Mouse (Mus musculus) hindbrain, embryonic 12.5 days (tissue): ENCODE measurements around the gene Gm20390. TPM values are rescaled to one million over a fixed set of nuclear protein-coding genes. Genes with fewer than 3 reads are reported as not detected.

Source experiments
- ATAC-seq: fragments of 200-750 bp; cut with Nextera tagmentation; 2 replicates; pipeline ENCODE4 v1.8.0; 2017; ENCODE audit warnings: moderate TSS enrichment; ENCODE audit not compliant: low FRiP score
- H3K27ac ChIP-seq: fragments of 300-500 bp; sonication (generic); 2 replicates; pipeline ENCODE4 v1.5.1; 2016; ENCODE audit warnings: mild to moderate bottlenecking
- H3K27me3 ChIP-seq: fragments of 300-500 bp; sonication (generic); 2 replicates; pipeline ENCODE4 v1.6.1; 2016; ENCODE audit warnings: mild to moderate bottlenecking
- H3K36me3 ChIP-seq: fragments of 300-500 bp; sonication (generic); 2 replicates; pipeline ENCODE4 v1.6.1; 2016; ENCODE audit warnings: mild to moderate bottlenecking
- H3K4me1 ChIP-seq: fragments of 300-500 bp; sonication (generic); 2 replicates; pipeline ENCODE4 v1.6.1; 2016
- H3K4me2 ChIP-seq: fragments of 300-500 bp; sonication (generic); replicated peaks from 2 replicates; pipeline ENCODE4 v1.6.1; 2016; ENCODE audit warnings: mild to moderate bottlenecking
- H3K4me3 ChIP-seq: fragments of 300-500 bp; sonication (generic); 2 replicates; pipeline ENCODE4 v1.5.1; 2016; ENCODE audit warnings: mild to moderate bottlenecking
- H3K9ac ChIP-seq: fragments of 300-500 bp; sonication (generic); 2 replicates; pipeline ENCODE4 v1.6.1; 2016; ENCODE audit warnings: mild to moderate bottlenecking, moderate library complexity
- H3K9me3 ChIP-seq: fragments of 300-500 bp; sonication (generic); replicated peaks from 2 replicates; pipeline ENCODE4 v1.6.1; 2016; ENCODE audit warnings: mild to moderate bottlenecking
- WGBS: fragments of 180-500 bp; shearing (Covaris S2); methylation state at CpG from one replicate; pipeline ENCODE4 v1.1.7; 2016; 5-methylcytosine and 5-hydroxymethylcytosine counted together
- polyA plus RNA-seq: library from polyadenylated mRNA; unstranded; fragments of >200 nt; fragmentation: Nextera tagmentation; extraction: Ambion mirVana; gene quantifications from 2 replicates; pipeline ENCODE4 v1.2.1, GENCODE M21; 2016

Gm20390 gene
- polyA plus RNA-seq, 1 experiment from 2014 or later, result 355 TPM

- no peak overlapping the region for H3K4me3 ChIP-seq
- no peaks in the 10 kb centered on the region for H3K4me1 ChIP-seq
- H3K36me3 ChIP-seq, result peaks cover 65% of the 10 kb centered on the region
- no peak for ATAC-seq
- H3K4me2 ChIP-seq, result no peak overlapping the region
- no peaks in the 10 kb centered on the region for H3K9me3 ChIP-seq
- WGBS, result 92% methylated on average over 3 of the region's 3 CpGs
- H3K27ac ChIP-seq, result no peak overlapping the region
- no peak overlapping the region for H3K9ac ChIP-seq
- no peaks in the 10 kb centered on the region for H3K27me3 ChIP-seq
These were observed 56.5 kb downstream of the Gm20390 start for GRCm38 (mm10) chr11:93911603-93912002.

- H3K36me3 ChIP-seq, result peaks cover 65% of the 10 kb centered on the region
- no peak for ATAC-seq
- no peak overlapping the region for H3K4me2 ChIP-seq
- H3K4me3 ChIP-seq, result no peak overlapping the region
- no peak overlapping the region for H3K27ac ChIP-seq
- H3K9ac ChIP-seq, result no peak overlapping the region
- H3K27me3 ChIP-seq, result no peaks in the 10 kb centered on the region
- H3K9me3 ChIP-seq, result no peaks in the 10 kb centered on the region
- 94% methylated on average over 9 of the region's 9 CpGs for WGBS
- no peaks in the 10 kb centered on the region for H3K4me1 ChIP-seq
These were observed 59.3 kb downstream of the Gm20390 start for GRCm38 (mm10) chr11:93908829-93909228.

GRCm38 (mm10) chr11:93907839-93908238, 60.3 kb downstream of the Gm20390 start:
- Histone ChIP-seq H3K4me2 (no peak overlapping the region), H3K27me3 (no peaks in the 10 kb centered on the region), H3K27ac (no peak overlapping the region), H3K4me3 (no peak overlapping the region), H3K36me3 (peaks cover 59% of the 10 kb centered on the region), H3K9me3 (no peaks in the 10 kb centered on the region), H3K9ac (no peak overlapping the region), H3K4me1 (no peaks in the 10 kb centered on the region)
- no peak for ATAC-seq
- 87% methylated on average over 3 of the region's 3 CpGs for WGBS

GRCm38 (mm10) chr11:93906834-93907233, 61.3 kb downstream of the Gm20390 start:
- 90% methylated on average over 4 of the region's 4 CpGs for WGBS
- Histone ChIP-seq H3K4me3 (no peak overlapping the region), H3K4me1 (no peaks in the 10 kb centered on the region), H3K36me3 (peaks cover 57% of the 10 kb centered on the region), H3K4me2 (no peak overlapping the region), H3K9me3 (no peaks in the 10 kb centered on the region), H3K9ac (no peak overlapping the region), H3K27me3 (no peaks in the 10 kb centered on the region), H3K27ac (no peak overlapping the region)
- no peak for ATAC-seq

Other genes with a start within 250 kb of the Gm20390 start
- 40.5 and 42.6 TPM in 2 replicates for gene Utp18, start 82.5 kb downstream of the Gm20390 start, polyA plus RNA-seq
- gene Mbtd1, start 82.4 kb downstream of the Gm20390 start, polyA plus RNA-seq, result 50.1 and 54.0 TPM in 2 replicates
- 118 and 124 TPM in 2 replicates for gene Nme2, start 12.0 kb downstream of the Gm20390 start, polyA plus RNA-seq
- 172 and 210 TPM in 2 replicates for gene Nme1, start 228 bp upstream of the Gm20390 start, polyA plus RNA-seq
- 119 and 123 TPM in 2 replicates for gene Spag9, start 27.8 kb upstream of the Gm20390 start, polyA plus RNA-seq
- 41.7 and 46.8 TPM in 2 replicates for gene Tob1, start 243.2 kb upstream of the Gm20390 start, polyA plus RNA-seq